Mouse (Mus musculus) ovary, postnatal 36 days (tissue): ENCODE results near the gene Rsrc1.

Experiments
- DNase-seq: peaks from one replicate; pipeline ENCODE4 v3.0.0; 2022; ENCODE audit warnings: low spot score, mixed read lengths

Rsrc1 gene

DNA sequence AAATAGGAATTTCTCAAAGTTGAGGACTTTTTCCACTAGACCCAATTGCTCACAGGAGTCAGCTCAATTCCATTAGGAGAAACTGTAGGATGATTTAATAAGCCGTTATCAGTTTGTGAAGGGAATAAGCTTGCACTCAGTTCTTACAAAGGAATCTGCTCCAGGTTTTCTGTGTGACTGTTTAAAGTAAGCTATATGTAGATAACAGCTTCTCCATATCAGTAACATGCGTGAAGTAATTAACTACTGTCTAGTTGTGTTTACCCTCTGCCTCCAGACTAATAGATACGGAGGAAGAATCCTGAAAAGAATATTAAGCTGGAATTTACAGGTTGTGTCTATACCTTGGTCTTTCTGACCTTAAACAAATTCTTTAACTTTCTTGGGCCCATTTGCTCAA is 299.1 kb downstream of the Rsrc1 start:
- no peak for DNase-seq

DNA sequence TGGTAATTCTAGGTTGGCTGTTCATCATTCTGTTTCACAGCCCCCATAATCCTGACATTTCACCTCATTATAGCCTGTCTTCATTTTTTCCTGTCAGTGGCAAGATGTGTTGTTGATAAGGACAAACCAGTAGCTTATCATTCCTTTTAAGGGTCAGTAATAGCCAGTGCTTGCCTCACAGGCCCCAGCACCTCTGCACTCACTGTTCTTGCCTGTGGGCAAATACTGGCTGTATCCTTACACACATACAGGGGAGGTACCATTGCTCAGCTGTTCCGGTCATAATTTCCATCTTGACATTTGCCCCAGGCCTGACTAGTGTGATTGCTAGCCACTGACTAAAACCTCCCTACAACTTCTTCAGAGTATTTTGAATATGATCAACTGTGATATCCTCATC is 302.8 kb downstream of the Rsrc1 start:
- DNase-seq: no peak

DNA sequence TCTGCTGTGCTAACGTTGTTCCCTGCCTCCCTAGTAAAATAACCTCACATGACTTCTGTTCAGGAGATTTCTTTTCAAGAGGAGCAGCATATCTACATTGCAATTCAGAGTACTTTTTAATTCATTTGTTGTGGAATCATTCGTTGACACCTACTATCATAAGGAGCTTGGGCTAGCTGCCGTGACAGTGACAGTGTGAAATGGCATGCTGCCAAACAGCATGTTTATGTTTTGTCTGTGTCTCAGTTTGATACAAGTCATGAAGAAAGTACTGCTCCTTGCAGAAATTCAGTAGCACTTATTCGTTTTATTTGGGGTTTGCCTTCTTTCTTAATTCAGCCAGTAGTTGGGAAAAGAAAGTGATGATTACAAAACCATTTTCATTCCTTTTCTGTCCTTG is 303.7 kb downstream of the Rsrc1 start:
- peak; percentile 9 for DNase-seq

DNA sequence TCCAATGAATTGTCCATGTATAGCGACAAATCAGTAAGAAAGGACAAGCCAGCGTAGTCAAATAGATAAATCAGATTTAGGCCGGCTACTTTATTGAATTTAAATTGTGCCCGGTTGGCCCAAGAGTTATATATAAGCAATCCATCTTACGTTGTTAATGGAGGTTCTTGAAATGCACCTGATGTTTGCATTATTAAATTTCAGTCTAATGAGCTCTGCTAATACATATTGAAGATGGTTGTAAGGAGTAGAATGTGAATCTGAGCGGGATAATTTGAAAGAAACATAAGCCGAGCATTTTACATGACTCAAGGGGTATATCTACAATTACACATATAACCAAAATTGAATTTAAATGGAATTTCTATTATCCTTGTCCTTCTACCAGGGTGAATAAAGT is 307.5 kb downstream of the Rsrc1 start:
- no peak for DNase-seq

DNA sequence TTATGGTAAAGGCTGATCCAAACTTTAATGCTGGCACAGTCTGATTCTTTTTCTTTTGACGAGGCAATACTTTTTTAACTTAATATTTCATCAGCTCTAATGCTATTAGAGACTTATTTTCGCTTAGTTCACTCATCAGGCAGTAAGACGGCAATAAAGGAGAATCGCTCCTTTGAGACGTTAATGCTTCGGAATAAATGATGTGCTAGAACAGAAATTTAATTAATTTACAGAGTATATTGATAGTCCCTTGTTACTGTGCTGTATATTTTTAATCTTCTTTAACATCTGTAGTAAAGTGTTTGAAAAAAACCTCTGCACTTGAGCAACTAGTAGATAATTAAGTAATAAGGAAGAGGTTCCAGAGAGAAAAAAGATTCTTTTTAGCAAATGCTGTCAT is 308.3 kb downstream of the Rsrc1 start:
- DNase-seq: no peak

DNA sequence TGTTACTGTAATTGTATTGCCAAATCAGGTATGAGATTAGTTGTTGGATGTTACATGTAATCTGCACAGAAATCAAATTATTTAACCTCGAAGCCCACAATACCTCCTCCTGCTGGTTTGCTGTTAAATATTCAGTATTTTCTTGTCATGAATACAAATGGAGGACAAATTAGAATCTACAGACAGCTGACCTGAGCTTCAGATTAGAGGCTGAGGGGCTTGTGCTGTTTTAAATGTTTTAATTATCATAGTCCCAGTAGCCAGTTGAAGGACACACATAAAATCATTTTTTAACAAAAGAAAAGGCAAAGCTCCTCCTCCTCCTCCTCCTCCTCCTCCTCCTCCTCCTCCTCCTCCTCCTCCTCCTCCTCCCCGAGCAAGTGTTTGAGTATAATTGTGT is 327.5 kb downstream of the Rsrc1 start:
- no peak for DNase-seq

DNA sequence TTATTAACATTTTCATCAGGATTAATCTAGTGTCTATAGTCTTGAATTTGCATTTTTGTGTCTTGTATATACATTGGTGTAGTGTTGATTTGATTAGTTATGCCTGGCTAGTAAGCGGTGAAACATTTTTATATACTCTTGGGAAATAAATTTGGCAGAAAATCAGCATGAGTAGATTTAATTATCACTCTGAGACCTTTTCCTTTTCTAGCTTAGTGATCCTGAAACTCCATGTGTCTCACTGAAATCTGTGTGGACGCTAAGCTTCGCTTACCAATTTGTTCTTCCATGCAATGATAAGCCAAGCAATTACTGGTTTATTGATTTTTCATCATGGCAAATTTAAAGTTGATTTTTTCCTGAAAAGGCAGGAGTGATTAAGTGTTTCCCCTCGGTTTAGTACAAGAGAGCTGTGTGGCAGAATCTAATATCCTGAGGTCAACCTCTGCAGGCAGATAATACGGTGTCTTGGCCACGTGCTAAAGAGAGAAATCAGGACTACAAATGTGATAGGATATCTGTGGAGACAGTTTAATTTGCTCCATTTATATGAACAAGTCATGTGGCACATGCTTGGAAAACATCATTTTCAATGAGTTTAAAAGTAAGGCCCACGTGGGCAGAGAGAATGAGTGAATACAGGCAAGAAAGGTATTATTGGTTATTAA is 328.6 kb downstream of the Rsrc1 start:
- DNase-seq: no peak

DNA sequence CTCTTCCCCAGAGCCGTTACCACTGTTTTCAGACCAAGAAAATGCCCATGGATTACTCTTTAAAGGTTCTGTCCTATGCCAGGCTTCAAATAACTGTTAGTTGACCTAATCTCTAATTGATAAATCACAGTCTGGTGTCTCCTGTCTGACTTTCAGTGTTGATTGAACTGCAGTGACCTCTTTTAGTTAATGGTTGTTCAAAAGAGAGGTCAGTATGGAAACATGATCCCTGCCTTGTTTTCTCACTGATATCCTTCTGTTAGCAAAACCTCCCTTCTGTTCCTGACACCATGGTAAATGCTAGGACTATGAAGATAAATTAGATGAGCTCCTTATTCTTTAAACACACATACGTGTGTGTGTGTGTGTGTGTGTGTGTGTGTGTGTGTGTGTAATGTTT is 330.2 kb downstream of the Rsrc1 start:
- no peak for DNase-seq

DNA sequence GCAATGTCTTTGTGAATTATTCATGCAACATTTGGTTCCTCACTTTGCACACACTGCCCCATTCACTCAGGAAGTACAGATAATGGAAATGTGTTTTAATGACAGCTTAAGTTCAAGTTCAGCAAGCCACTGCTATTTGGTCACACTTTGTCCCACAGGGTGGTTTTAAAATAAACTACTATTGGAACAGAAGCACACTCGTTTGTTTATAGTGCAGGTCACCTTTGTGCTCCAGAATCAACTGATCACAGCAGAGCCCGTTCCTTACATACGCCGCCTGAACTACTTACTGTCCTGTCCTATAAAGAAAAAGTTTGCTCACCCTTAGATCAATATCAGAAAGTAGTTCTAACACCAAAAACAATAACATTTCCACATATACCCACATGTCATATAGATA is 341.2 kb downstream of the Rsrc1 start:
- no peak for DNase-seq

DNA sequence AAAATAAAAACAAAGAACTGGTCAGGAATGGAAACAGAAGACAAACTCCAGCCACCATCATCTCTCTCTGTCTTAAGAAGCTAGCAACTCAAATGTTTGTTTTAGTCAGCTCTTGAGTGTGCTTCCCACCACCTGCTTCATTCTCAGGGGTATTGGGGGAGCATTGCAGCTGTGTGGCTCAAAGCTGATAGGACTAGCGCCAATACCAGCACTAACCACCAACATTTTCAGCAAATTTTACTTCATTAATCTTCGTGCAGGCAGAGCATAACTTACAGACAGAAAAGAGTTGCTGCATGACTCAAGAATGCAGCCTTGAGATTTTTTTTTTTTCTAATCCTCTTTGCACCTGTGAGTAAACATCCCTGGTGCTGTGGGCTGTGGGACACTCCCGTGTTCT is 358.4 kb downstream of the Rsrc1 start:
- no peak for DNase-seq

GRCm38 (mm10) chr3:67340921-67341320 is 359.7 kb downstream of the Rsrc1 start:
- DNase-seq: no peak

DNA sequence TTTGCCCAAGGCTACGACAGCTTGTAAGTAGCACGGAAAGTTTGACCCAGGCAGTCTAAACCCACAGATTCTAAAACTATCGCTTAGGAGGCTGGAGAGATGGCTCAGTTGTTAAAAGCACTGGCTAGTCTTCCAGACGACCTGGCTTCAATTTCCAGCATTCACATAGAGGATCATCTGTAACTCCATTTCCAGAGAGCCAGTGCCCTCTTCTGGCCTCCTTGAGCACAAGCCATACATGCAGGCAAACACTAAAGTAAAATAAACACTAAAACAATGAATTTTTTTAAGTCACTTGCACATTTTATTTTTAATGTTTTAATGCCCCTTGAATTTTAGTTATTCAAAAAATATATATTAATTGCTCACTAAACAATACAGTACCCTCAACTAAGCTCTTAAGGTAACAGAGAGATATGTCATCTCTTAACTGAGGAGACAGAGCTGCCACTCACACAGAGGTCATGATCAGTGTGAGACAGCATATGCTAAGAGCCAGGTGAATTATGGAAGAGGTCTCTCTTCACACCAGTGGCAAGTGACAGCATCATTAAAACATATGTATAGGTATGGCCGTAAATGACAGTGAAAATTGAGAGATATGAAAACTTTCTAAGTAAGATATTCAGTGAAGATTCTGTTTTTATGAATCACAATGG is 361.9 kb downstream of the Rsrc1 start:
- DNase-seq: no peak

DNA sequence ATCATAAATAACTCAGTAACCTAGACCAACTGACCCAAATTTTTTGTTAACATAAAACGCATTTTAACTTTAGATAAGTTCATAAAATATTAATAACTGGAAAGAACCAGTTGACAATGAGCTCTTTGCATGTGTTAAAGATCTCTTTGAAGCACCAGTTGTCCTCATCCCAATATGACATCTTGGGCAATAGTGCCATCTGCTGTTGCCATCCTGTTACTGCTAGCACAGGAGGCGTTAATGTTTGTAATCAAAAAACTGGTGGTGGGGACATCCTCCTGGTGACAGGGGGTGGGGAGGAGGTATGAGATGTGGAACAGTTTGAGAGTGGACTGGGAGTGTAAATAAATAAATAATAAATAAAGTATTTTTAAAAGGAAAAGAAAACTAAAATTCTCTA is 363.4 kb downstream of the Rsrc1 start:
- peak; percentile 23 for DNase-seq

DNA sequence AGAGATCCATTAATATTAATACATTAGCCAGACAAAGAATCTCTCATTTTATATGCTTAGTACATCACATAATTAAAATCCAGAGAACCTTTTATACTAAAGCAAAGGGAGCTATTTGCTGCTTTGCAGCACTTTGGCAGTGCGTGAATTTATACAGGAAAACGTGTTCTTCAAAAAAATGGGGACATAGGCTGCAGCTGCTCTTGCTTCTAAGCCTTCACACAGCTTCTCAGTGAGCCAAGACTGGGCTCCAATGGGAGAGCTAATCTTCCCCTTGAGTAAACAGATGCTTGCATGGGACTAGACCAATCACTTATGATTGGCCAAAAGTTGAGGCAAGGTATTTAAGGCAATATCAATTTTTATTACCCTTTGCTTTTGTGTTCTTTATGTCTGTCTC is 365.5 kb downstream of the Rsrc1 start:
- DNase-seq: no peak

GRCm38 (mm10) chr3:67351406-67352127 is 370.4 kb downstream of the Rsrc1 start:
- DNase-seq: no peak

DNA sequence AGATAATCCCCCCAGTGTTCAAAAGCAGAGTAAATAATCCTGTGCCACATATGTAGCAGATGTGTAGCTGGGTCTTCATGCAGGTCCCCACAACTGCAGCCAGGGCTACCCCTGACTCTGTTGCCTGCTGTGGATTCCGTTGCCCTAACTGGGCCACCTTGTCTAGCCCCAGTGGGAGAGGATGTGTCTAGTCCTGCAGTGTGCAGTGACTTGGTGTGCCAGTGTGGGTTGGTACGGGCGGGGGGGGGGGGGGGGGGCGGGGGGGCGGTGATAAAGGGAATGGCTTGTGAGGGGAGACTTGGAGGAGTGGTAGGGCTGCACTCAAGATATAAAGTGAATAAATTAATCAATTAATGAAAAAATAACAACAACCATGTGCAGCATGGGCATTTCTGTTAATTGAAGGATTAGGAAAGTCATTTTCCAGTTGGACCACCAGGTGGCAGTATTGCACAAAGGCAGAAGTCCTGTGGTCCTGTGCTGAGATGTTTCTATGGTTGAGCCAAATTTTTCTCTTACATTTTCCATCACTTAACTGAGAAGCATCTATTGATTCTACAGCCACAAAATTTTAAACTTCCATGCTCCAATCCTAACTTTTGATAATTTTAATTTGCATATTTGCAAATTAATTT is 371.1 kb downstream of the Rsrc1 start:
- DNase-seq: no peak

DNA sequence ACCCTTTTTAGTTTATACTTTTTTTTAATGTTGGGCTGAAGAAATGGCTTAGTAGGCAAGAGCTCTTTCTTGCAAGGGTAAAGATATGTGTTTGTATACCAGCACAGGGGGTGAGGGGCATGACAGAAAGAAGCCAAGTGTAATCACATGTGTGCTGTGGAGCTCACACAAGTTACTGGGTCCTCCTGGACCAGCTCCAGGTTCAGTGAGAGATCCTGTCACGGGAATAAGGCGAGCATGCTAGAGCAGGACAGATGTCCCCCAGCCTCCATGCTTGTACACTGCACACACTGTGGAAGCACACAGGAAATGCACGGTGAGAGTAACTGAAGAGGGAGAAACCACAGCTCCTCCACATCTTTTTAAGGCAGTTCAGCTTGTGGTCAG is 371.6 kb downstream of the Rsrc1 start:
- no peak for DNase-seq

DNA sequence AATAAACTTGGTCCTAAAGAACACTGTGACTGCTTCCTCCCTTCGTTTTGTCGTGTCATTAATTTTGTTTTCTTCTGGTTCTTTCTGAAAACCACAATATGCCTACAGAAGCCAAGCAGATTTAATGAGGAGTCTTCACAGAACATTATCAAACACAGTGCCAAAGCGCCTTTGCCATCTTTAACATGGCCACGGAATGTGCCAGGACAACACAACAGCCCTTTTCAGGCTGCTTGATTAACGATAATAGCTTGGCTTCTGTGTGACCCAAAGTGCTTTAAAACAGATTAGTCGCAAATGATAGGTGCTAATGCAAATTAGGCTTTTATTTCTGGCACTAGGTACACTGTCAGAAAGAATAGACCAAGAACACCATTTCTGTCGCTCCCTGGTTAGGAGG is 377.2 kb downstream of the Rsrc1 start:
- no peak for DNase-seq

DNA sequence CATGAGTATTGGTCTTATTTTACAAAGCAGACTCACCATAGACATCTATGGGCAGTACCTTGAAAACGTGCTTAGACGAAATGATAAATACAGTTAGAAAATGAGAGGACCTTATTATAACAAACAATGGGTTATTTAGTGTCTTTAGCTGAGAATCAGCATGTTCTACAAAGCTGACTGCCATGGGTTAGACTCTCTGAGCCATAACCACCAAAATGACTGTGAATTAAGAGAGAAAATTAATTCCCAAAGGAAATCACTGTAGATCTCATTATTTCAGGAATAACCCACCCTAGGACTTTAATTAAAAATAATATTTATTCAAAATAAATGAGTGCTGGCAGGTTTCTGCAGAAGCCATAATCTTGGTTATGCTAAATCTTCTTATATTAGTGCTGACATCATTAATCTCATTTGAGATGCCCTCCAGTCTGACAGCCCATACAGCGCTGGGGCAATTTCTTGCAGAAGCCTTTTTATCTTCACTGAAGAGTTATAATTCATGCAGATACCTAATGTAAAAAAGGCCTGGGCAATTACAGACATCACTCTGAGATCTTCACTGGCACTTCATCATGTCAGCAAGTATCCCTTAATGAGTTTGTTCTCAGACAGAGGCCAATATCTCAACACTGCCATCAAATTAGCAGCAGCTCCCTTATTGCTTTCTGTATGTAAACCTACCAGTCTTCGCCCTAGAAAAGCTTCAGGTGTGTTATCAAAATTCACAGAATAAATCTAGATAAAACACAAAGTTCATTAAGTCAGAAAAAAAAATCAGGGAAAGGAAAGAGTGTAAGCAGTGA is 385.1 kb downstream of the Rsrc1 start:
- DNase-seq: no peak

- DNase-seq: no peak
These were observed 386.3 kb downstream of the Rsrc1 start for GRCm38 (mm10) chr3:67367481-67367880.

- no peak for DNase-seq
These were observed 388.4 kb downstream of the Rsrc1 start for GRCm38 (mm10) chr3:67369407-67370079.

- no peak for DNase-seq
These were observed 391.0 kb downstream of the Rsrc1 start for GRCm38 (mm10) chr3:67372194-67372593.
